Mouse (Mus musculus) ovary, postnatal 14 days (tissue): ENCODE data around the gene Pus7l.
A peak's percentile ranks its signal among the peaks of the same experiment; 100 is the strongest.
"Not testable (repeated sequence)": the region's sequence is repeated elsewhere in the genome, so short reads cannot be mapped to it uniquely, and the experiment has no call there.

Source experiments
- DNase-seq: peaks from one replicate; pipeline ENCODE4 v3.0.0; 2022; ENCODE audit warnings: low spot score

Gene Pus7l

GRCm38 (mm10) chr15:94542567-94543408, 559 bp downstream of the Pus7l start:
- DNase-seq, result no peak

- DNase-seq, result no peak
Observed at GRCm38 (mm10) chr15:94539296-94539695, 4.1 kb downstream of the Pus7l start.

GRCm38 (mm10) chr15:94535521-94535920, 7.8 kb downstream of the Pus7l start:
- no peak for DNase-seq

GRCm38 (mm10) chr15:94532956-94533355, 10.4 kb downstream of the Pus7l start:
- DNase-seq, result no peak

GRCm38 (mm10) chr15:94532306-94532705, 11.0 kb downstream of the Pus7l start:
- DNase-seq, result no peak

- DNase-seq, result no peak
Observed at GRCm38 (mm10) chr15:94530519-94530918, 12.8 kb downstream of the Pus7l start.

GRCm38 (mm10) chr15:94524956-94525355, 18.4 kb downstream of the Pus7l start:
- no peak for DNase-seq

- DNase-seq, result no peak
Observed at GRCm38 (mm10) chr15:94523251-94523650, 20.1 kb downstream of the Pus7l start.

- no peak for DNase-seq
Observed at GRCm38 (mm10) chr15:94520959-94521358, 22.4 kb downstream of the Pus7l start.

GRCm38 (mm10) chr15:94520205-94520900, 23.0 kb downstream of the Pus7l start:
- DNase-seq, result peak; percentile 25

- no peak for DNase-seq
Observed at GRCm38 (mm10) chr15:94517913-94518491, 25.3 kb downstream of the Pus7l start.

- DNase-seq, result no peak
Observed at GRCm38 (mm10) chr15:94503451-94504215, 39.7 kb downstream of the Pus7l start.

GRCm38 (mm10) chr15:94499260-94499659, 44.1 kb downstream of the Pus7l start:
- no peak for DNase-seq

- no peak for DNase-seq
Observed at GRCm38 (mm10) chr15:94495936-94496335, 47.4 kb downstream of the Pus7l start.

- DNase-seq, result no peak
Observed at GRCm38 (mm10) chr15:94494445-94494844, 48.9 kb downstream of the Pus7l start.

GRCm38 (mm10) chr15:94489433-94489832, 53.9 kb downstream of the Pus7l start:
- DNase-seq, result no peak

- DNase-seq, result not testable (repeated sequence)
Observed at GRCm38 (mm10) chr15:94488028-94488427, 55.3 kb downstream of the Pus7l start.

- DNase-seq, result no peak
Observed at GRCm38 (mm10) chr15:94482555-94482954, 60.8 kb downstream of the Pus7l start.

- DNase-seq, result no peak
Observed at GRCm38 (mm10) chr15:94480792-94481191, 62.6 kb downstream of the Pus7l start.

- DNase-seq, result no peak
Observed at GRCm38 (mm10) chr15:94480248-94480647, 63.1 kb downstream of the Pus7l start.

GRCm38 (mm10) chr15:94479513-94480136, 63.7 kb downstream of the Pus7l start:
- DNase-seq, result no peak

- DNase-seq, result no peak
Observed at GRCm38 (mm10) chr15:94478706-94479105, 64.6 kb downstream of the Pus7l start.
